Mouse (Mus musculus): ENCODE measurements around the gene Ctnnd1. TPM values are rescaled to one million over a fixed set of nuclear protein-coding genes. Genes with fewer than 3 reads are reported as not detected.
A peak's percentile ranks its signal among the peaks of the same experiment; 100 is the strongest.
"Not testable (repeated sequence)": the region's sequence is repeated elsewhere in the genome, so short reads cannot be mapped to it uniquely, and the experiment has no call there.

Ctnnd1 gene
- total RNA-seq (2017), result 7.9 to 20.7 TPM (median 8.5 TPM) in 3 replicates

DNA sequence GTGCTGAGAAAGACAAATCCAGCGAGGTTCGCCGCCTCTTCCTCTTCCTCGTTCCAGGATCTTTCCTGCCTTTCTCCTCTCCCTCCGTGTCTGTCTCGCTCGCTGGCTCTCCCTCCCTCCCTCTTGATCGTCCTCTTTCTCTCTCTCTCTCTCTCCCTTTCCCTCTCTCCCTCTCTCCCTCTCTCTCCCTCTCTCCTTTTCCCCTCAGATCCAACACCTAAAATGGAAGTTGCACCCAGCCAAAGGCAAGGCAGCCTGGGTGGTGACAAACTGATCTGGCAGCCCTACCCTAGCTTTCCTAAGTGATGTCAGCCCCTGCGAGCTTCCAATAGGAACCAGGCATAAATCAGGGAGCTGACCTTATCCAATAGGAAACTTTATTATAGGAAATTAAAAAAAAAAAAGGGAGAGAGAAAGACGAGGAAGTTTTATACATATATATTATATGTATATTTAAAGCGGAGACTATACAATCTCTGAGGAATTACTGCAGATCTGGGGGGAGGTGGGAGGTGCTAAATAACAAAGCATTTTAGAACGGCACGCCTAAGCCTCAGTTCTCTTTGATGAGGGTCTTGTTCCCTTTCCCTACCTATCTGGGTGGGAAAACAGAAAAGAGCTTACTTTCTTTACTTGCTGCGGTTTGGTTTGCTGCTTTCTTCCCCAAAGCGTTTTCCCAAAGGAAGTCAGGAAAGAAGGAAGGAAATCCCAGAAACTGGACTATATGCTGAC, at the start of gene Ctnnd1:
Gene Ctnnd1, minus strand, starts transcription at position 302 of the 732 bp plus-strand sequence.
- 0 out of 2 replicates have a peak, but pooled peaks have one; percentile 59 for ATAC-seq (replicated peaks; ENCODE audit: insufficient number of reproducible peaks, low FRiP score, low TSS enrichment, poor library complexity, severe bottlenecking)

DNA sequence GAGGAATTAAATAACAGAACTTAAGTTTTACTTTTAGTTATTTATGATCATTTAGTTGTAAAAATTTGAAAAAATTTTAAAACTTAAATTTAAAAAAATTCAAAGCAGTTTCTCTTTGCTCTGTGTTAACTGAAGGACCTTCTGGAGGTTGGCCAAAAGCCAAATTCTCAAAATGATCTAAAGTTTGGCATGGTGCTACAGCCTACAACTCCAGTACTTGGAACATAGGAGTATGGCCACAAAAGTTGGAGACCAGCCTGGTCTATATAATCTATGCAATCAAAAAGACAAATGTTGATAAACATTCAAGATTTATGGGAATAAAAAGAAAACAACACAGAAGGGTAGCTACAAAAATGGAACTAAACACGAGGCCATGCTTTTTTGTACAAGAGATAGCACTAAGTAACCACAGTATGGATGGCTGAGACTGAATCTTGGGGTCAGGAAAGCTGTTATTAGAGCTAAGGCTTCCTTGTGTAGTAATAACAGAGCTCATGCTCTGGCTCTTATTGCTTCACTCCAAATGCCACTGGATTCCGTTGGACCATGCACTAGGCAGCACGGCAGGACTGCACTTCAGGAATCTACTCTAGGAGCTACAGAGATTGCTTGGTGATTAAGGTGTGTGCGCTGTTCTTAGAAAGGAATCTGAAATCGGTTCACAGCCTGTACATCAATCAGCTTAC, 44.6 kb upstream of the Ctnnd1 start:
- no peak for ATAC-seq (replicated peaks; ENCODE audit: insufficient number of reproducible peaks, low FRiP score, low TSS enrichment, poor library complexity, severe bottlenecking)

GRCm38 (mm10) chr2:84690050-84690449, 39.5 kb upstream of the Ctnnd1 start:
- 0 out of 2 replicates have a peak, but pooled peaks have one; percentile 17 for ATAC-seq (replicated peaks; ENCODE audit: insufficient number of reproducible peaks, low FRiP score, low TSS enrichment, poor library complexity, severe bottlenecking)

GRCm38 (mm10) chr2:84688080-84688844, 37.7 kb upstream of the Ctnnd1 start:
- ATAC-seq (replicated peaks; ENCODE audit: insufficient number of reproducible peaks, low FRiP score, low TSS enrichment, poor library complexity, severe bottlenecking), result no peak

- no peak for ATAC-seq (replicated peaks; ENCODE audit: insufficient number of reproducible peaks, low FRiP score, low TSS enrichment, poor library complexity, severe bottlenecking)
These were observed 32.1 kb upstream of the Ctnnd1 start for GRCm38 (mm10) chr2:84682605-84683183.

DNA sequence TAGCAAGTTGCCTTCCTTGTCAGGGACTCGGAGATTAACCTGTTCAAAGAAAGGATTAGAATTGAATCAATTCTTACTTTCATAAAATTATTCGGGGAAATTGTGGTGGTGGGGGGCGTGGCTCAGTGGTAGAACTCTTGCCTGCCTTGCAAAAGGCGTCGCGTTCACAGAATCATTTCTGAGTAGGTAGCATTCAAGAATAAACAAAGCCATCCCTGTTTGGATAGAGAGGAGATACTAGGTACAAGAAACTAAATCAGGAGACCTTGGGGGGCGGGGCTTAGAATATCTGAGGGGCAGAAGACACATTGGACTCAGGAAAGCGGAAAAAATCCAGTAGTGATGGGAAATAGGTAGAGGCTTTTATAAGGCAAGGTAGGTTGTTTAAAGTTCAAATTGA, 28.5 kb upstream of the Ctnnd1 start, which contains the start of gene Tmx2:
Gene Tmx2, minus strand, starts transcription at position 125 of the 400 bp plus-strand sequence.
- ATAC-seq (replicated peaks; ENCODE audit: insufficient number of reproducible peaks, low FRiP score, low TSS enrichment, poor library complexity, severe bottlenecking), result no peak

- ATAC-seq (replicated peaks; ENCODE audit: insufficient number of reproducible peaks, low FRiP score, low TSS enrichment, poor library complexity, severe bottlenecking), result peak; percentile 97
These were observed 27.7 kb upstream of the Ctnnd1 start, which contains the start of the genes Gm28635 and Med19 for GRCm38 (mm10) chr2:84677968-84678880. Gene Gm28635 (minus strand): TSS chr2:84678041. Gene Med19 (plus strand): TSS chr2:84678402.

DNA sequence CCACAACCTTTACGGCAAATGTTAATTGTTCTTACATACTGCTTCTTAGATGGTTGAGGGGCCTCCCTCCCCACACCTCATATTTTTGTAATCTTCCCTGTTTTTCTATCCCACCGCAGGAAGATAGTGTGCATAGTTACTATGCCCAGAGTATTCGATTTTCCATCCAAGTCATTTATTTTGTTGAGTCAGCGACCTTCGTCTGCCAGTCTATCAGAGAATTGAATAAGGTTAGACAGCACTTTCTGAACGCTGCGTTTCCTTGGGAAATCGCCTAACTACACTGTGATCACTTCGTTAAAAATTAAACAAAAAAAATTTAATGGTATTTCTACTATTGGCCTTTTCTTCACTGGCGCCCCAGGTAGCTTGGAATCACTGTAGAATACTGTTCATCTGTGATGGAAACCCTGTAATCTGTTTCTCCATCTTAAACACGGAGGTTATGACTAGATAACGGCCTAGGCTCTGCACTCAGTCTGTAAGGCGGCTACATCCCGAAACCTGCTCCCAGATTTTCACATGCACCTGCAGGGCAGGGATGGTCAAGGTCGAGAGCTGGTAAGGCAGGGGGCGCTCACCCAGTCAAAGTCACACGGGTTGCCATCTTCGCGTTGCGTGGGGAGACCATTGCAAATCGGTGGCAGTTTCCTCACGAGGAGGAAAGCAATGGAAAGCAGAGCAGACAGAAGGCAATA, 26.9 kb upstream of the Ctnnd1 start:
- peak; percentile 32 for ATAC-seq (replicated peaks; ENCODE audit: insufficient number of reproducible peaks, low FRiP score, low TSS enrichment, poor library complexity, severe bottlenecking)

- not testable (repeated sequence) for ATAC-seq (replicated peaks; ENCODE audit: insufficient number of reproducible peaks, low FRiP score, low TSS enrichment, poor library complexity, severe bottlenecking)
These were observed 21.0 kb upstream of the Ctnnd1 start for GRCm38 (mm10) chr2:84671535-84671934.

DNA sequence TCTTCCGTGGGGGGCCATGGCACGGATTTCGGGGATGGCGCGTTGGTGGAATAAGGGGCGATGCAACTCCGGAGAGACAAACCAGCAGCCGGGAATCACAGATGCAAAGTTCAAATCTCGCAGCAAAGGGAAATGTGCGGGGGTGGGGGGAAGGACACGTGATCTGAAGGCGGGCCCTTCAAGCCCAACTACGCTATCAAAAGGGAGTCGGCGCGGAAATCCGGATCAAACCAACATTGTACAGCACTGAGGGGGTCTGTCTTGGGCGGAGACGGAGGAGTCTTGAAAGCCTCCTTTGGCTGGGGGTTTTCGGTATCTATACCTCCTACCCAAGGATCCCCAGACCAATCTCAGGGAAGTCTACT, 20.0 kb upstream of the Ctnnd1 start, which contains the start of gene Selenoh:
Gene Selenoh, minus strand, starts transcription at position 202 of the 365 bp plus-strand sequence.
- peak; percentile 84 for ATAC-seq (replicated peaks; ENCODE audit: insufficient number of reproducible peaks, low FRiP score, low TSS enrichment, poor library complexity, severe bottlenecking)

DNA sequence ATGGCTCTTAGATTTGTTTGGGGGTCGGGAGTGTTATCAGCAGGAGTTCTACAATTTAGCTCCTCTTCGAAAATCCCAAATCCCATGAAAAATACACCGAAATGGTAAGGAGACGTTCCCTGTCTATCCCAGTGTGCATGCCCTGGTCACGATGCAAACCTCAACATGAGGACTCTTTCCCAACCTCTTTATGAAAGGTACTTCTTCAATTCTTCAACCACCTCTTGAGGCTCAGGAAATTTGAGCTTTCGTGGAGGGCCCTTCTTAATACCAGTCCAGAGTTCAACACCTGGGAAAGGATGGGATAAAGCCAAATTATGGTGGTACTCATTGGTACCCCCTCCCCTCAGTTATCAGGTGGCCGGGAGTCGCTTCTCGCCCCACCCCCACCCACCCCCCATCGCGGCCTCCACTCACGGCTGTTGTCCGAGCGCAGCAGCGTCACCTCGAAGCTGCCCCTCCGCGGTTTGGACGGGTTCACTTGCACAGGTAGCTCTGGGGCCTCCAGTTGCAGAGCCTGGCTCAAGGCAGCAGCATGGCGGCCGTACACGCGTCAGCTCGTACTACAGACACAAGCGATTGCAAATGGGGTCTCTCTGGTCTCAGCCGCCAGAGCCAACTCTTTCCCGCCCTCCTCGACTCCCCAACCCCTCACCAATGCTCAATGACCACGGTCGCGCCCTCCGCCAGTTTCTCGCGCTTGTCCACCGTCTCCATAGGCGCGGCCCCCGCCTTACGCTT, 19.4 kb upstream of the Ctnnd1 start:
- ATAC-seq (replicated peaks; ENCODE audit: insufficient number of reproducible peaks, low FRiP score, low TSS enrichment, poor library complexity, severe bottlenecking), result 0 out of 2 replicates have a peak, but pooled peaks have one; percentile 15

DNA sequence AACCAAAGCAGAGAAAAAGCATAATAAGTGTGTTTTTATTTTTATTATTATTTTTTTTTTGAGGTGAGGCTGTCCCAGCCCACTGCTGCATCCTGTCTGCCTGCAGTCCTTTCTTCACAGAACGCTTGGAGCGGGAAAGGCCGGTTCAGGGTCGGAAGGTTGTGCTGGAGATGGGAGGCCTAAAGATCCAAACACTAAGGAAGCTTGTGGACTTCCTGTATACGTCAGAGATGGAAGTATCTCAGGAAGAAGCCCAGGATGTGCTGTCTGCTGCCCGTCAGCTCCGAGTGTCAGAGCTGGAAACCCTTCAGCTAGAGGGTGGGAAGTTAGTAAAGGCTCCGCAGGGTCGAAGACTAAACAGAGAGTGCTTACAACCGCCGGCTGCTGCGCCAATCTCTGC, 15.5 kb upstream of the Ctnnd1 start:
- ATAC-seq (replicated peaks; ENCODE audit: insufficient number of reproducible peaks, low FRiP score, low TSS enrichment, poor library complexity, severe bottlenecking), result no peak

DNA sequence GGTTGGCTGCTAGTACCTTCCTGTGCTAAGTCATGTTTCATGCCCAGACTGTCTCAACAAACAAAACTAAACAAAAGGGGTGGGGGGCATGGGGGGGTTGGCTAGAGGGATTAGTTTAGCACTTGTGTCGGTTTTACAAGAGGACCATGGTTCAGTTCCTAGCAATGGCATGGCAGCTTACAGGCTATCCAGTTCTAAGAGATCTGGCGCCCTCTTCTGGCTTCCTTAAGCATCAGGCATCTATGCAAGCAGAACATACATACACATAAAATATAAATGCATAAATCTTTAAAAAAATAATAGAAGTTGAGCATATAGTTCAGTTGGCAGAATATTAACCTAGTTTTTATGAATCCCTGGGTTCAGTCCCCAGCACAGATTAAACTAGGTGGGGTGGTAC, 12.3 kb upstream of the Ctnnd1 start:
- no peak; the same call in 1 of the 2 replicates for ATAC-seq (replicated peaks; ENCODE audit: insufficient number of reproducible peaks, low FRiP score, low TSS enrichment, poor library complexity, severe bottlenecking)

DNA sequence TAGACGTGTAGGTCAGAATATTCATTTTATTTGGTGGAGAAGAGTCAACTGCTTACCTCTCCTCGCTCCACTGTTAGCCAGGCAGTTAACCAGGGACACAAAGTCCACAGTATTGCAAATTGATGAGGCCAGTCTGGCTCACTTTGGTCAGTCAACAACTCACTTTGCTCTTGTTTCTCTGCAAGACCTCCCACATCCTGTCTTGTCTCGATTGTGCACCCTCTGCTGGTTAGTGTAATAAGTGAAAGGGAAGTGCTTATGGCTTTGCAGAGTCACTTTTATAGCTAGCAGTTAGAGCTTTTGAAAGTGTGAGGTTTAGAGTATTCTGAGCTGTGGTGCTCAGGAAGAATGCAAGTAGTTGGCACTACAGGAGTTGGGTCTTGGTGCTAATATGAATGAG, 9.7 kb upstream of the Ctnnd1 start:
- peak; percentile 72 for ATAC-seq (replicated peaks; ENCODE audit: insufficient number of reproducible peaks, low FRiP score, low TSS enrichment, poor library complexity, severe bottlenecking)

- no peak for ATAC-seq (replicated peaks; ENCODE audit: insufficient number of reproducible peaks, low FRiP score, low TSS enrichment, poor library complexity, severe bottlenecking)
These were observed 8.2 kb upstream of the Ctnnd1 start, which contains the start of gene Btbd18 for GRCm38 (mm10) chr2:84658806-84659205. Gene Btbd18 (plus strand): TSS chr2:84659079.

- ATAC-seq (replicated peaks; ENCODE audit: insufficient number of reproducible peaks, low FRiP score, low TSS enrichment, poor library complexity, severe bottlenecking), result peak; percentile 80
These were observed 5.3 kb upstream of the Ctnnd1 start for GRCm38 (mm10) chr2:84655864-84656263.

Data from monocyte, adult 5-6 weeks (primary cell).